Mouse (Mus musculus) erythroblast, embryonic 14.5 days (primary cell): ENCODE results near the gene Heg1.

Experiments used
- GATA1 ChIP-seq: IDR thresholded peaks from 2 replicates; pipeline ENCODE4 v1.6.1; 2012; ENCODE audit warnings: low read length, inconsistent platforms, mixed read lengths
- TAL1 ChIP-seq: IDR thresholded peaks from 3 replicates; pipeline ENCODE4 v1.6.1; 2012; ENCODE audit warnings: low read length, inconsistent platforms, mixed read lengths

GRCm38 (mm10) chr16:33752904-33753578 is 68.9 kb downstream of the Heg1 start:
- TF ChIP-seq GATA1 (no peak), TAL1 (no peak)
